Mouse (Mus musculus) brain, embryonic 14.5 days (tissue): ENCODE measurements around the gene Rnf11. TPM values are rescaled to one million over a fixed set of nuclear protein-coding genes. Genes with fewer than 3 reads are reported as not detected.
A peak's percentile ranks its signal among the peaks of the same experiment; 100 is the strongest.

ENCODE experiments used
- DNase-seq: peaks from one replicate; pipeline ENCODE4 v3.0.0-alpha.2; 2011; ENCODE audit warnings: low read depth
- CTCF ChIP-seq: fragments of 200-500 bp; IDR thresholded peaks from 2 replicates; pipeline ENCODE4 v1.5.1; 2012; ENCODE audit warnings: inconsistent platforms, mild to moderate bottlenecking, moderate library complexity, borderline replicate concordance; ENCODE audit not compliant: insufficient read depth, insufficient read length; ENCODE audit errors: extremely low read depth
- POLR2A ChIP-seq: fragments of 200-500 bp; IDR thresholded peaks from 2 replicates; pipeline ENCODE4 v1.6.1; 2012; ENCODE audit warnings: mild to moderate bottlenecking, inconsistent platforms, borderline replicate concordance; ENCODE audit not compliant: poor library complexity, insufficient read depth, insufficient read length, severe bottlenecking; ENCODE audit errors: extremely low read depth
- polyA plus RNA-seq: library from polyadenylated mRNA; depleted of rRNA; stranded (reverse); fragments of >200 nt; gene quantifications from 2 replicates; pipeline ENCODE4 v1.2.3, GENCODE M21; 2012

The Rnf11 gene
- polyA plus RNA-seq, 1 experiment, result 77.3 TPM

GRCm38 (mm10) chr4:109467687-109468086 is 16.8 kb downstream of the Rnf11 start:
- TF ChIP-seq POLR2A, result no peak
- TF ChIP-seq CTCF, result no peak
- DNase-seq, result no peak

- no peak for DNase-seq
- TF ChIP-seq POLR2A (no peak), CTCF (no peak)
Observed at GRCm38 (mm10) chr4:109463892-109464291, 20.6 kb downstream of the Rnf11 start.

- no peak for DNase-seq
- TF ChIP-seq CTCF, result no peak
- no peak for TF ChIP-seq POLR2A
Observed at GRCm38 (mm10) chr4:109460421-109461179, 23.9 kb downstream of the Rnf11 start.

GRCm38 (mm10) chr4:109456821-109457220 is 27.7 kb downstream of the Rnf11 start:
- DNase-seq, result no peak
- TF ChIP-seq POLR2A (no peak), CTCF (no peak)

- no peak for DNase-seq
- TF ChIP-seq CTCF, result no peak
- TF ChIP-seq POLR2A, result no peak
Observed at GRCm38 (mm10) chr4:109448531-109448930, 36.0 kb downstream of the Rnf11 start.

GRCm38 (mm10) chr4:109445956-109446355 is 38.6 kb downstream of the Rnf11 start:
- TF ChIP-seq CTCF (no peak), POLR2A (no peak)
- DNase-seq, result no peak

- no peak for DNase-seq
- TF ChIP-seq CTCF (no peak), POLR2A (no peak)
Observed at GRCm38 (mm10) chr4:109445397-109445796, 39.1 kb downstream of the Rnf11 start.

- TF ChIP-seq CTCF (no peak), POLR2A (no peak)
- DNase-seq, result peak; percentile 43
Observed at GRCm38 (mm10) chr4:109444951-109445350, 39.6 kb downstream of the Rnf11 start.

- no peak for DNase-seq
- TF ChIP-seq CTCF (no peak), POLR2A (no peak)
Observed at GRCm38 (mm10) chr4:109444471-109444870, 40.1 kb downstream of the Rnf11 start.

GRCm38 (mm10) chr4:109442649-109443048 is 41.9 kb downstream of the Rnf11 start:
- no peak for TF ChIP-seq POLR2A
- TF ChIP-seq CTCF, result no peak
- no peak for DNase-seq

- no peak for TF ChIP-seq CTCF
- TF ChIP-seq POLR2A, result no peak
- no peak for DNase-seq
Observed at GRCm38 (mm10) chr4:109442126-109442525, 42.4 kb downstream of the Rnf11 start.

GRCm38 (mm10) chr4:109441000-109441399 is 43.5 kb downstream of the Rnf11 start:
- TF ChIP-seq CTCF (no peak), POLR2A (no peak)
- DNase-seq, result no peak
